Mouse (Mus musculus) liver, embryonic 14.5 days (tissue): ENCODE results near the gene Fbxo41. TPM values are rescaled to one million over a fixed set of nuclear protein-coding genes. Genes with fewer than 3 reads are reported as not detected.
A peak's percentile ranks its signal among the peaks of the same experiment; 100 is the strongest.

Source experiments
- ATAC-seq: fragments of 200-750 bp; cut with Nextera tagmentation; 2 replicates; pipeline ENCODE4 v1.8.0; 2017; ENCODE audit warnings: moderate number of reproducible peaks, mild to moderate bottlenecking, moderate library complexity; ENCODE audit not compliant: insufficient read depth
- DNase-seq, 3 experiments: peaks; one replicate each; pipeline ENCODE4 v3.0.0-alpha.2; 2012 to 2013; ENCODE audit warnings: low read depth in 3 of 3, low spot score in 3 of 3
- H3K27ac ChIP-seq: fragments of 300-500 bp; sonication (generic); 2 replicates; pipeline ENCODE4 v1.5.1; 2014; ENCODE audit warnings: moderate library complexity, mild to moderate bottlenecking, control low read depth, inconsistent platforms
- H3K27me3 ChIP-seq: fragments of 300-500 bp; sonication (generic); 2 replicates; pipeline ENCODE4 v1.6.1; 2014; ENCODE audit warnings: mild to moderate bottlenecking, low read length, moderate library complexity; ENCODE audit not compliant: control insufficient read depth, insufficient read depth
- H3K36me3 ChIP-seq: fragments of 300-500 bp; sonication (generic); replicated peaks from 2 replicates; pipeline ENCODE4 v1.6.1; 2014; ENCODE audit warnings: low read depth; ENCODE audit not compliant: control insufficient read depth, insufficient read depth
- H3K4me1 ChIP-seq, 2 experiments: fragments of 200-500 bp in 1 of 2; fragments of 300-500 bp in 1 of 2; sonication (generic) in 1 of 2; replicated peaks; 2 replicates each; pipeline ENCODE4 v1.6.1; 2012 to 2014; ENCODE audit warnings: antibody characterized with exemption in 1 of 2, inconsistent platforms in 1 of 2, low read length in 1 of 2; ENCODE audit not compliant: control insufficient read depth in 2 of 2, insufficient read depth in 2 of 2
- H3K4me2 ChIP-seq: fragments of 300-500 bp; sonication (generic); 2 replicates; pipeline ENCODE4 v1.6.1; 2014; ENCODE audit warnings: low read depth, mild to moderate bottlenecking, control low read depth, moderate library complexity
- H3K4me3 ChIP-seq, 2 experiments: fragments of 200-500 bp in 1 of 2; fragments of 300-500 bp in 1 of 2; sonication (generic) in 1 of 2; 2 replicates each; pipeline ENCODE4 v1.5.1; 2012 to 2014; ENCODE audit warnings: low read depth in 2 of 2, low read length in 2 of 2, mild to moderate bottlenecking in 2 of 2, control low read depth in 1 of 2, inconsistent platforms in 1 of 2, moderate library complexity in 1 of 2; ENCODE audit not compliant: insufficient read depth in 1 of 2
- H3K9ac ChIP-seq: fragments of 300-500 bp; sonication (generic); replicated peaks from 2 replicates; pipeline ENCODE4 v1.6.1; 2014; ENCODE audit warnings: mild to moderate bottlenecking, control low read depth, moderate library complexity
- H3K9me3 ChIP-seq: fragments of 300-500 bp; sonication (generic); 2 replicates; pipeline ENCODE4 v1.6.1; 2016; ENCODE audit warnings: low read length, mixed read lengths; ENCODE audit not compliant: control insufficient read depth
- CTCF ChIP-seq: IDR thresholded peaks from 2 replicates; pipeline ENCODE4 v1.5.1; 2016; ENCODE audit warnings: antibody characterized with exemption, low read depth, control low read depth
- EP300 ChIP-seq: IDR thresholded peaks from 2 replicates; pipeline ENCODE4 v1.6.1; 2016; ENCODE audit warnings: antibody characterized with exemption, low read depth
- WGBS: fragments of 180-500 bp; shearing (Covaris S2); extraction: QIAGEN DNeasy Blood & Tissue Kit; methylation state at CpG from one replicate; pipeline ENCODE4 v1.1.7; 2014; ENCODE audit not compliant: insufficient replicate concordance; 5-methylcytosine and 5-hydroxymethylcytosine counted together
- polyA plus RNA-seq, 2 experiments: library from polyadenylated mRNA; depleted of rRNA in 1 of 2; stranded (reverse) in 1 of 2; unstranded in 1 of 2; fragments of >200 nt; fragmentation: Nextera tagmentation in 1 of 2; extraction: Ambion mirVana in 1 of 2; gene quantifications; 2 replicates each; pipeline versions ENCODE4 v1.2.1 to v1.2.3; 2012 to 2014

The Fbxo41 gene
- polyA plus RNA-seq, 2 experiments, result not detected

DNA sequence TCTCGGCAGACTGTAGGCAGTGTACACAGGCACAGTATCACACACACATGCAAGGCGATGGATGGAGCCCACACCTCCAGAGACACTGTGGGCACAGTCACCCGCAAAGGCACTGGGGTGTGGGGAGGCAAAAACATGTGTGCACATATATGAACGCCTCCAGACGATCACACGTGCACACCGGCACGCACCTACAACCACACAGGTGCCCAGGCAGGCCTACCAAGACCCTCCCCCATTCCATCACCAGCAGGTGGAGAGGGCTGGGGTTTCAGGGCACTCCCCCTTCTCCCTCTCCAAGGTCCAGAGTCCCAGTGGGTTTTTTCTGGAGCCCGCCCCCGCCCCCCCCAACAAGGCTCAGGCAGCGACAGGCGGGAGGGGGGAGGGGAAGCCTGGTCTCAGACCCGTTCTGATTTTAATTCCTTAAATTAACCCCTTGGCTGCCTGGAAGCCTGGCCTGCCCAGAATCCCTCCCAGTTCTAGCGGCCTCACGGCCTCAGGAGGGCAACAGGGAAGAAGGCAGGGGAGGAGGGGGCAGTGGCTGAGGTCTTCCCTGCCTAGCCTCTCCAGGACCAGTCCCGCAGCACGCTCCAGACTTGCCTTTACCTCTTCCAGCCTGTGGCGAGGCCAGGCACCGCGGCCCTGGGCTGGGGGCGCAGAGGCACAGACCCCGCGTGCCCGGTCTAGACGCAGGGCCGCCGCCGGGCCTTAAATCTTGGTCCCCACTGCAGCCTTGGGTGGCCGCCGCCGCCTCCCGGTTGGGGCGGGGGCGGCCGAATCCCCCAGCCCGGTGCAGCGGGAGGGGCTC, 487 bp downstream of the Fbxo41 start:
- ATAC-seq, result no peak
- H3K36me3 ChIP-seq, result no peaks in the 10 kb centered on the region
- H3K4me1 ChIP-seq, result no peaks in the 10 kb centered on the region
- peak overlapping the region in 1 of 2 experiments; percentile 51; a peak in 2 of 4 replicates for H3K4me3 ChIP-seq
- peaks cover 17% of the 10 kb centered on the region for H3K27me3 ChIP-seq
- H3K9ac ChIP-seq, result no peak overlapping the region
- WGBS, result 3% methylated on average over 33 of the region's 37 CpGs
- no peak for TF ChIP-seq CTCF
- no peak for TF ChIP-seq EP300
- peak overlapping the region; percentile 63 for H3K4me2 ChIP-seq
- H3K27ac ChIP-seq, result no peak overlapping the region
- no peak for DNase-seq
- H3K9me3 ChIP-seq, result no peaks in the 10 kb centered on the region

- ATAC-seq (no peak), DNase-seq (no peak)
- 13% methylated on average over 6 of the region's 6 CpGs for WGBS
- Histone ChIP-seq H3K9ac (no peak overlapping the region), H3K27me3 (peaks cover 17% of the 10 kb centered on the region), H3K4me3 (no peak overlapping the region), H3K4me2 (no peak overlapping the region), H3K36me3 (no peaks in the 10 kb centered on the region), H3K9me3 (no peaks in the 10 kb centered on the region), H3K27ac (no peak overlapping the region), H3K4me1 (no peaks in the 10 kb centered on the region)
- TF ChIP-seq CTCF (no peak), EP300 (no peak)
Observed at GRCm38 (mm10) chr6:85501571-85502102, 1.2 kb downstream of the Fbxo41 start.

GRCm38 (mm10) chr6:85500416-85500815, 2.4 kb downstream of the Fbxo41 start:
- WGBS, result 27% methylated on average over 1 of the region's 1 CpGs
- Histone ChIP-seq H3K9me3 (no peaks in the 10 kb centered on the region), H3K27me3 (peaks cover 17% of the 10 kb centered on the region)

DNA sequence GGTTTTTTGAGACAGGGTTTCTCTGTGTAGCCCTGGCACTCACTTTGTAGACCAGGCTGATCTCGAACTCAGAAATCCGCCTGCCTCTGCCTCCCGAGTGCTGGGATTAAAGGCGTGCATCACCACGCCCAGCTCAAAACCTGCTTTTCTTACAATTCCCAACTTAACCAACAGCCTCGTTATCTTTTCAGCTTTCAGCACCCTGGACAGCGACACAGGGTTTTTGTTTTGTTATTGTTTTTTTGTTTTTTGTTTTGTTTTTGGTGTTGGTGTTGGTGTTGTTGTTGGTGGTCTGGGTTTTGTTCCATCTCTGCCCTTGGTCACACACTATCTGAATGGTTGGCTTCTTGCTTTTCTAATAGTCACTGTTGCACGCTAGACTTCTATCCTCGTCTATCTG, 4.6 kb downstream of the Fbxo41 start:
- no peak overlapping the region for H3K4me3 ChIP-seq
- H3K27me3 ChIP-seq, result peaks cover 17% of the 10 kb centered on the region
- H3K9ac ChIP-seq, result no peak overlapping the region
- no peaks in the 10 kb centered on the region for H3K36me3 ChIP-seq
- no peak overlapping the region for H3K27ac ChIP-seq
- H3K4me1 ChIP-seq, result no peaks in the 10 kb centered on the region
- H3K4me2 ChIP-seq, result no peak overlapping the region
- no peak for ATAC-seq
- no peak for TF ChIP-seq CTCF
- no peak for TF ChIP-seq EP300
- 39% methylated on average over 9 of the region's 9 CpGs for WGBS
- H3K9me3 ChIP-seq, result no peaks in the 10 kb centered on the region
- DNase-seq, result no peak

More at GRCm38 (mm10) chr6:85500416-85500815, 2.4 kb downstream of the Fbxo41 start:
- Histone ChIP-seq H3K4me1 (no peaks in the 10 kb centered on the region), H3K27ac (no peak overlapping the region), H3K4me2 (no peak overlapping the region), H3K4me3 (no peak overlapping the region), H3K9ac (no peak overlapping the region), H3K36me3 (no peaks in the 10 kb centered on the region)
- no peak for ATAC-seq
- TF ChIP-seq CTCF (no peak), EP300 (no peak)
- no peak for DNase-seq

- TF ChIP-seq EP300 (no peak), CTCF (no peak)
- Histone ChIP-seq H3K9me3 (no peaks in the 10 kb centered on the region), H3K4me3 (no peak overlapping the region), H3K9ac (no peak overlapping the region), H3K27me3 (peaks cover 8% of the 10 kb centered on the region), H3K36me3 (no peaks in the 10 kb centered on the region), H3K27ac (no peak overlapping the region), H3K4me1 (no peaks in the 10 kb centered on the region), H3K4me2 (no peak overlapping the region)
- ATAC-seq (no peak), DNase-seq (no peak)
Observed at GRCm38 (mm10) chr6:85496976-85497375, 5.8 kb downstream of the Fbxo41 start.
